Mouse (Mus musculus): ENCODE data around the gene Dusp18. TPM values are rescaled to one million over a fixed set of nuclear protein-coding genes. Genes with fewer than 3 reads are reported as not detected.
"Not testable (repeated sequence)": the region's sequence is repeated elsewhere in the genome, so short reads cannot be mapped to it uniquely, and the experiment has no call there.

Gene Dusp18
- total and polyA plus RNA-seq, 3 experiments: 29.1 to 47.8 (median 32.6) TPM

DNA sequence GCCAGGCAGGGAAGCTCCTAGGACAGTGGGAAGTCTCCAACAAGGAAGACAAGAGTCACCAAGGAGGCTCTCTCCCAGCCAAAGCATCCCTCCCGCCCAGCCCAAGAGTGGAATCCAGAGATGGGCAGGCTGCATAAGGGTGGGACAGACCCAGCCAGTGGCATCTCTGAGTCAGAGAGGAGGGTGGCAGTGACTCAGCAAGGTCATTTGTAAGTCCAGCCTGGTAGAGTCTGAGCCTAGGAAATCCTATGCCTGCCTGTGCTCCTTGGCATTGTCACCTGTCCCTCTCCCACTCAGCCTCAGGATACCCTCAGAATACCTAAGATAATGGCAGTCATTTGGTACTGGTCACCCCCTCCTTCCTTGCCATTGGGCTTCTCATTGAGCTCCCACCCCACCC, 10.4 kb downstream of the Dusp18 start:
- TF ChIP-seq CTCF (IDR thresholded peaks at IDR 0.05) (no peak), POLR2A (IDR thresholded peaks at IDR 0.05; ENCODE audit: insufficient read depth, low read depth, low read length) (no peak), EP300 (IDR thresholded peaks at IDR 0.05; ENCODE audit: insufficient read depth, low read depth, low read length) (no peak)
- DNase-seq: no peak
- Histone ChIP-seq H3K27ac (no peak overlapping the region), H3K27me3 (ENCODE audit: control insufficient read depth, insufficient read depth, low read length) (no peaks in the 10 kb centered on the region), H3K79me2 (replicated peaks; ENCODE audit: control insufficient read depth, insufficient read depth, low read length) (no peaks in the 10 kb centered on the region; the same call in none of the 2 replicates), H3K36me3 (ENCODE audit: control insufficient read depth, insufficient read depth, low read length) (no peaks in the 10 kb centered on the region), H3K4me1 (ENCODE audit: control insufficient read depth, insufficient read depth, low read length) (peaks cover 5% of the 10 kb centered on the region), H3K9ac (ENCODE audit: low read depth, low read length) (no peak overlapping the region), H3K4me3 (no peak overlapping the region)
- WGBS: 81% methylated on average over 1 of the region's 1 CpGs
- intact Hi-C loops (cut with DNase I): no loop called here

GRCm38 (mm10) chr11:3909236-3909635, 14.2 kb downstream of the Dusp18 start:
- DNase-seq: no peak
- intact Hi-C loops (cut with DNase I): no loop called here
- 74% methylated on average over 4 of the region's 4 CpGs for WGBS
- Histone ChIP-seq H3K27me3 (ENCODE audit: control insufficient read depth, insufficient read depth, low read length) (no peaks in the 10 kb centered on the region), H3K4me3 (no peak overlapping the region), H3K79me2 (replicated peaks; ENCODE audit: control insufficient read depth, insufficient read depth, low read length) (peaks cover 3% of the 10 kb centered on the region), H3K36me3 (ENCODE audit: control insufficient read depth, insufficient read depth, low read length) (no peaks in the 10 kb centered on the region), H3K4me1 (ENCODE audit: control insufficient read depth, insufficient read depth, low read length) (peaks cover 16% of the 10 kb centered on the region), H3K9ac (ENCODE audit: low read depth, low read length) (no peak overlapping the region), H3K27ac (no peak overlapping the region)
- no peak for TF ChIP-seq EP300 (IDR thresholded peaks at IDR 0.05; ENCODE audit: insufficient read depth, low read depth, low read length)

DNA sequence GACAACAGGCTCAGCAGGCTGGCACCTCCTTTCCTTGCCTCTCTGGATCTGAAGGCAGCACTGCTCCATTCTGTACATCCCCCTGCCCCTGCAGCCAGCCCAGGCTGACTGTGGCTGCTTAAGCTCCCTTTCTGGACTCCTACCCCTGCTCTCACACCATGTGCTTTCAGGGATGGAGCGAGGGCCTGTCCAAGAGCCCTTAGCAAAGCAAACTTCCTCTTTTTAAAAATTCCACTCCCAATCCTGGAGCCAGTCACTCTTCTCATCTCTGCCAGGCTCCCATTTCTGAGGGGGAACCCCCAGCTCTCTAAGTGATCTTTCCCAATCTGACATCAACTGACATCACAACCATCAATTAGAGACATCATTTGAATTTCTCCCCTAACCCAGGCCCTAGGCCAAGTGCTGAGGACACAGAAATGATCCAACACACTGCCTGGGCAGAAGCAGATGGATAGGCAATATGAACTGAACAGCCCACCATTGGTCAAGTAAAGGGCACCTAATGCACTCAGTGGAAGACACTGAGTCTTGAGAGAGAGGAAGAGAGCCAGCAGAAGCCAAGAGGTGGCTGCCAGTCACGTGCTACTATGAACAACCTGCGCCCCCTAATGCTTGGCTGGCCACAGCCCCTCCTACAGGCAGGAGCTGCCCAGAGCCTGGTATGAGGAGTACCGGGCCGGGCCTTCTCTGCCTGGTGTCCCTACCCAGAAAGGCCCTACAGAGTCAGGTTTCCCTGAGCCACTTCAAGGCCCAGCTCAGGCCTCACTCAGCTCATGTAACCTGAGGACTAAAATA, 15.7 kb downstream of the Dusp18 start:
- intact Hi-C loops (cut with DNase I): loop anchor here (5.0 to 10.0 kb wide), 3 partner anchors 52 to 708 kb away; partner anchors contain the start of genes Eif4enif1 and Pes1
- H3K4me1 ChIP-seq (ENCODE audit: control insufficient read depth, insufficient read depth, low read length): peaks cover 17% of the 10 kb centered on the region
- peaks cover 3% of the 10 kb centered on the region for H3K79me2 ChIP-seq (replicated peaks; ENCODE audit: control insufficient read depth, insufficient read depth, low read length)
- H3K27ac ChIP-seq: peak overlapping the region; percentile 8; the same call in 1 of the 2 replicates
- no peaks in the 10 kb centered on the region for H3K27me3 ChIP-seq (ENCODE audit: control insufficient read depth, insufficient read depth, low read length)
- H3K4me3 ChIP-seq: no peak overlapping the region
- no peaks in the 10 kb centered on the region for H3K36me3 ChIP-seq (ENCODE audit: control insufficient read depth, insufficient read depth, low read length)
- TF ChIP-seq EP300 (IDR thresholded peaks at IDR 0.05; ENCODE audit: insufficient read depth, low read depth, low read length) (no peak), POLR2A (IDR thresholded peaks at IDR 0.05; ENCODE audit: insufficient read depth, low read depth, low read length) (no peak), CTCF (IDR thresholded peaks at IDR 0.05) (peak; percentile 24; the same call in 1 of the 2 replicates)
- H3K9ac ChIP-seq (ENCODE audit: low read depth, low read length): no peak overlapping the region
- 47% methylated on average over 5 of the region's 5 CpGs for WGBS
- peak in 1 of 2 experiments; percentile 21 for DNase-seq

- peak overlapping the region; percentile 8; the same call in 1 of the 2 replicates for H3K27ac ChIP-seq
- H3K36me3 ChIP-seq (ENCODE audit: control insufficient read depth, insufficient read depth, low read length); H3K79me2 ChIP-seq (replicated peaks; ENCODE audit: control insufficient read depth, insufficient read depth, low read length); DNase-seq; H3K4me3 ChIP-seq; H3K27me3 ChIP-seq (ENCODE audit: control insufficient read depth, insufficient read depth, low read length); H3K9ac ChIP-seq (ENCODE audit: low read depth, low read length): not testable (repeated sequence)
- intact Hi-C loops (cut with DNase I): loop anchor here (5.0 to 10.0 kb wide), 3 partner anchors 51 to 709 kb away; partner anchors contain the start of genes Eif4enif1 and Pes1
- H3K4me1 ChIP-seq (ENCODE audit: control insufficient read depth, insufficient read depth, low read length): peaks cover 17% of the 10 kb centered on the region
- WGBS: 79% methylated on average over 6 of the region's 6 CpGs
Observed at GRCm38 (mm10) chr11:3911440-3911839, 16.4 kb downstream of the Dusp18 start.

DNA sequence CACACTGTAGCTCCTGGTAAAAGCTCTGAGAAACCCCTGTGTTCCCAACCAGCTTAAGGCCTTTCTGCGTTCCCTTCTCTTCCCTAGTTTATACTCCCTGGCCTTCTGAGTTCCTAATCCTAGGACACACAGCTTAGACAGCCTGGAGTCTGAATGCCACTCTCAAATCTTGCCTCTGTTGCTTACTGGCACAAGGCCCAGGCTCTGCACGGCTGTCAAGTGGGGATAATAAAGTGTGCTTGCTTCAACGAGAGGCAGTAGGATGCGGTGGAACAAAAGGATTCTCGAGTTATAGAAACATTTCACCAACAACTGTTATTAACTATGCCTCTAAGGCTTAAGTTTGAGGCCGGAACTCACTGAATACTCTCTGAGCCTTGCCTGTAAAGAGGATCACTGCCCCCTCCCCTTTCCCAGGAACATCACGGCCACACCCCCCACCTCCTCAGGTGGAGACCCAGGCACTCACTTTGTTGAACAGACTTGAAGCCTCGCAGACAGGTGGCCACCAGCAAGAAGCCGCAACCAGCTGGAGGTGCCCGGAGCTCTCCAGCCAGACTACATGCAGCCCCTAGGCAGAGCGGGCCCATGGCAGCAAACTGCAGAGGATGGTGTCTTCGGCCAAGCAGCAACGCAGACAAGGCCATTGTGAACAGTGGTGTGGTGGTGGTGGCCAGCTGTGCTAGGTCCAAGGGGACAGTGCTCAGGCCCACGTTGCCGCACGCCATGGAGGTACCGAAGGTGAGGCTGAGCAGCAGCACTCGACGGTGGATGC, 17.2 kb downstream of the Dusp18 start:
- Histone ChIP-seq H3K27me3 (ENCODE audit: control insufficient read depth, insufficient read depth, low read length) (no peaks in the 10 kb centered on the region), H3K4me1 (ENCODE audit: control insufficient read depth, insufficient read depth, low read length) (peaks cover 17% of the 10 kb centered on the region), H3K9ac (ENCODE audit: low read depth, low read length) (peak overlapping the region; percentile 66), H3K4me3 (peak overlapping the region; percentile 70), H3K36me3 (ENCODE audit: control insufficient read depth, insufficient read depth, low read length) (no peaks in the 10 kb centered on the region), H3K27ac (peak overlapping the region; percentile 77; the same call in 1 of the 2 replicates), H3K79me2 (replicated peaks; ENCODE audit: control insufficient read depth, insufficient read depth, low read length) (peaks cover 3% of the 10 kb centered on the region)
- intact Hi-C loops (cut with DNase I): loop anchor here (2.0 to 10.0 kb wide), 4 partner anchors 17 to 710 kb away; partner anchors contain the start of genes 4921536K21Rik, Dusp18, Eif4enif1 and Pes1
- DNase-seq: peak; percentile 30 to 44
- TF ChIP-seq EP300 (IDR thresholded peaks at IDR 0.05; ENCODE audit: insufficient read depth, low read depth, low read length): no peak
- no peak for TF ChIP-seq CTCF (IDR thresholded peaks at IDR 0.05)
- TF ChIP-seq POLR2A (IDR thresholded peaks at IDR 0.05; ENCODE audit: insufficient read depth, low read depth, low read length): no peak
- 37% methylated on average over 19 of the region's 19 CpGs for WGBS

Measured in heart, adult 2 months (tissue).